Mouse (Mus musculus): ENCODE results near the gene 4930568D16Rik. TPM values are rescaled to one million over a fixed set of nuclear protein-coding genes. Genes with fewer than 3 reads are reported as not detected.

The 4930568D16Rik gene
- polyA plus RNA-seq, 1 experiment from 2014 or later: not detected

DNA sequence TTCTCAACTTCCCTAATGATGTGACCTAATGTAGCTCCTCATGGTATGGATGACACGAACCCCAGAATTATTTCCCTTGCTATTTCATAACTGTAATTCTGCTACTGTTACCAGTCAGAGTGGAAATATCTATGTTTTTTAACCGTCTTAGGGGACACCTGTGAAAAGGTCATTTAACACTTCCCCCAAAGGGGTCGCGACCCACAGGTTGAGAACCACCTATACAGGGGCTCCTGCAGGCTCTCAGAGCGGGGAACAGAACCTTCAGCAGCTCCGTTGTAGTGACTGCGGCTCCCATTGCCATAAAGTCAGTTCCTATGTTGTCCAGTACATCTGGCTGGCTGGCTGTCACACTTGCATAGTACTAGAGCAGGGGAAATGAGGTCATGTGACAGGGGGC, 33.2 kb upstream of the 4930568D16Rik start:
- Histone ChIP-seq H3K9ac (no peak overlapping the region), H3K4me1 (peaks cover 14% of the 10 kb centered on the region; the same call in 1 of the 2 replicates), H3K36me3 (peaks cover 6% of the 10 kb centered on the region; the same call in 1 of the 2 replicates), H3K27ac (no peak overlapping the region), H3K4me2 (no peak overlapping the region), H3K9me3 (no peaks in the 10 kb centered on the region), H3K4me3 (no peak overlapping the region), H3K27me3 (no peaks in the 10 kb centered on the region)
- 84% methylated on average over 7 of the region's 7 CpGs for WGBS
- ATAC-seq (ENCODE audit: insufficient number of reproducible peaks, insufficient read depth, low FRiP score, low TSS enrichment, low read depth): no peak

DNA sequence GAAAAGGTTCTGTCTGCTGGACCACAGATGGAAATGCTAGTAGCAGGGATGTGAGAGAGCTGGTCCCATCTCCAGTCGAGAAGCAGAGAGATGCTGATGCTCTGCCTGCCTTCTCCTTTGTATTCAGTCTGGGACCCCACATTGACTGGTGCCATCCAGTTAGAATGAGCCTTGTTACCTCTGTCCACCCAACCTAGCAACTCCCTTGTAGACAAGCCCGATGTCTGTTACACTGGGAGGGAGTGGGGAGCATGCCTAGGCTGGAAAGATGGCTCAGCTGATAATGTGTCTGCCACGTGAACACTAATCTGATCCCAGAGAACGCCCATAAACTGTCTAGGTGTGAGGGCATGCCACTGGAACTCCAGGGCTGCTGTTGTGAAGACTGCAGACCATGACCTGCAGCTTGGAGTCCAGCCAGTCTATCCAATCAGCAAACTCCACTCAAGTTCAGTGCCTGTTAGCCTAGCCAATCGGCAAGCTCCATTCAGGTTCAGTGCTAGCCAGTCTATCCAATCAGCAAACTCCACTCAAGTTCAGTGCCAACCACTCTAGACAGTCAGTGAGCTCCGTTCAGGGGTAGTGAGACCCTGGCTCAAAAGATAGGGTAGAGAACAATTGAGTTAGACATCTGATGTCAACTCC, 30.8 kb upstream of the 4930568D16Rik start:
- H3K9ac ChIP-seq: no peak overlapping the region
- ATAC-seq (ENCODE audit: insufficient number of reproducible peaks, insufficient read depth, low FRiP score, low TSS enrichment, low read depth): peak; percentile 43; the same call in 1 of the 2 replicates
- WGBS: 74% methylated on average over 6 of the region's 6 CpGs
- no peak overlapping the region for H3K4me3 ChIP-seq
- no peak overlapping the region for H3K4me2 ChIP-seq
- H3K27me3 ChIP-seq: no peaks in the 10 kb centered on the region
- no peaks in the 10 kb centered on the region for H3K9me3 ChIP-seq
- peaks cover 6% of the 10 kb centered on the region; the same call in 1 of the 2 replicates for H3K36me3 ChIP-seq
- H3K27ac ChIP-seq: no peak overlapping the region
- peaks cover 14% of the 10 kb centered on the region; the same call in 1 of the 2 replicates for H3K4me1 ChIP-seq

- no peak overlapping the region for H3K4me3 ChIP-seq
- peaks cover 6% of the 10 kb centered on the region; the same call in 1 of the 2 replicates for H3K36me3 ChIP-seq
- no peak overlapping the region for H3K4me2 ChIP-seq
- H3K9me3 ChIP-seq: no peaks in the 10 kb centered on the region
- no peaks in the 10 kb centered on the region for H3K27me3 ChIP-seq
- ATAC-seq (ENCODE audit: insufficient number of reproducible peaks, insufficient read depth, low FRiP score, low TSS enrichment, low read depth): no peak
- no peak overlapping the region for H3K27ac ChIP-seq
- WGBS: 52% methylated on average over 11 of the region's 11 CpGs
- no peak overlapping the region for H3K9ac ChIP-seq
- H3K4me1 ChIP-seq: peaks cover 14% of the 10 kb centered on the region; the same call in 1 of the 2 replicates
Measured at GRCm38 (mm10) chr2:35397590-35398173, 30.2 kb upstream of the 4930568D16Rik start.

GRCm38 (mm10) chr2:35397096-35397495, 29.6 kb upstream of the 4930568D16Rik start, which contains the start of gene 4930402F06Rik:
Gene 4930402F06Rik, minus strand, starts transcription at chr2:35397175.
- Histone ChIP-seq H3K4me1 (peaks cover 14% of the 10 kb centered on the region; the same call in 1 of the 2 replicates), H3K27me3 (no peaks in the 10 kb centered on the region), H3K9ac (no peak within 1 kb of the TSS), H3K27ac (no peak within 1 kb of the TSS; the same call in 1 of the 2 replicates), H3K4me3 (no peak within 1 kb of the TSS), H3K4me2 (no peak within 1 kb of the TSS), H3K36me3 (peaks cover 1% of the 10 kb centered on the region; the same call in 1 of the 2 replicates), H3K9me3 (no peaks in the 10 kb centered on the region)
- WGBS: 62% methylated on average over 5 of the region's 5 CpGs
- ATAC-seq (ENCODE audit: insufficient number of reproducible peaks, insufficient read depth, low FRiP score, low TSS enrichment, low read depth): no peak

DNA sequence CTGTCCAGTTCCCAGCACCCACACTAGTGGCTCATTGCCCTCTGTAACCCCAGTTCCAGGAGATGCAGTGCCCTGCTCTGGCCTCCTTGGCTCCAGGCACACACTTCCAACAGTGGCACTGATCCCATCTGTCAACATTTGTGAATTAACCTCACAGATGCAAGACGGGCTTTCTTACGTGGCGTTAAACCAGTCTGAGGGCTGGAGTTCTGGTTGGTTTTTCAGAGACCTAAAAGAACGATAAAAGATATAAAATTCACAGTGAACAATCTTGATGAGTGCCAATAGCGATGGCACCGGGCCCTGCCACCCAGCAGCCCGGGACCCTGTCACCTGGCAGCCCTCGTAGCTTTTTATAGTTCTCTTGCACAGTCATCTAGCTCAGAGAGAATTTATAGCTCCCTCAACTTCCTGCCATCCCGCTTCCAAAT, 17.9 kb upstream of the 4930568D16Rik start:
- WGBS: 82% methylated on average over 9 of the region's 9 CpGs
- no peaks in the 10 kb centered on the region for H3K4me1 ChIP-seq
- no peak overlapping the region for H3K4me2 ChIP-seq
- peaks cover 6% of the 10 kb centered on the region for H3K9me3 ChIP-seq
- no peak for ATAC-seq (ENCODE audit: insufficient number of reproducible peaks, insufficient read depth, low FRiP score, low TSS enrichment, low read depth)
- no peak overlapping the region for H3K9ac ChIP-seq
- H3K36me3 ChIP-seq: no peaks in the 10 kb centered on the region
- H3K27me3 ChIP-seq: no peaks in the 10 kb centered on the region
- H3K4me3 ChIP-seq: no peak overlapping the region
- no peak overlapping the region for H3K27ac ChIP-seq

DNA sequence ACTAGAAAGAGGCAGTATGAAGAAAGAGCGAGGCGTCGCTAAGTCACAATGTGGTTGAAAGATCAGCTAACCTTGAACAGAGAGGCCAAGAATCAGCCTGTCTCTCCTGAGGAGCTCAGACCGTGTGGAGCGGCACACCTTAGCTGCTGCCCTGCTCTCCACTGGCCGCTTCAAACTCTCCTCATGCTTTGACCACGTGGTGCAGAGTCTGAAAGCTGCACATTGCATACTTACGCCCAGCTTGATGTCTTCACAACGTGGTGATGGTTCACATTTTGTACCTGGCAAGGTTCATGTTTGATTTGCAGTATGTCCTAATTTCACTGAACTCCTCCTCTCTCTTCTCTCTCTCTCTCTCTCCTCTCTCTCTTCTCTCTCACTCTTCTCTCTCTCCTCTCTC, 11.8 kb upstream of the 4930568D16Rik start:
- Histone ChIP-seq H3K4me3 (no peak overlapping the region), H3K4me2 (no peak overlapping the region), H3K9ac (no peak overlapping the region), H3K4me1 (no peaks in the 10 kb centered on the region), H3K27ac (no peak overlapping the region), H3K27me3 (no peaks in the 10 kb centered on the region), H3K36me3 (no peaks in the 10 kb centered on the region), H3K9me3 (no peaks in the 10 kb centered on the region)
- WGBS: 66% methylated on average over 9 of the region's 9 CpGs
- no peak for ATAC-seq (ENCODE audit: insufficient number of reproducible peaks, insufficient read depth, low FRiP score, low TSS enrichment, low read depth)

- Histone ChIP-seq H3K9ac (no peak overlapping the region), H3K9me3 (no peaks in the 10 kb centered on the region), H3K27ac (no peak overlapping the region), H3K4me1 (no peaks in the 10 kb centered on the region), H3K36me3 (no peaks in the 10 kb centered on the region), H3K27me3 (no peaks in the 10 kb centered on the region), H3K4me3 (no peak overlapping the region), H3K4me2 (no peak overlapping the region)
- no peak for ATAC-seq (ENCODE audit: insufficient number of reproducible peaks, insufficient read depth, low FRiP score, low TSS enrichment, low read depth)
- WGBS: 58% methylated on average over 6 of the region's 6 CpGs
Measured at GRCm38 (mm10) chr2:35377600-35377999, 10.1 kb upstream of the 4930568D16Rik start.

- Histone ChIP-seq H3K27ac (no peak overlapping the region), H3K27me3 (no peaks in the 10 kb centered on the region), H3K9ac (no peak overlapping the region), H3K36me3 (no peaks in the 10 kb centered on the region), H3K4me3 (no peak overlapping the region), H3K4me1 (no peaks in the 10 kb centered on the region), H3K9me3 (no peaks in the 10 kb centered on the region), H3K4me2 (no peak overlapping the region)
- WGBS: 10% methylated on average over 3 of the region's 3 CpGs
- ATAC-seq (ENCODE audit: insufficient number of reproducible peaks, insufficient read depth, low FRiP score, low TSS enrichment, low read depth): no peak
Measured at GRCm38 (mm10) chr2:35373003-35373402, 5.5 kb upstream of the 4930568D16Rik start.

GRCm38 (mm10) chr2:35370686-35371085, 3.2 kb upstream of the 4930568D16Rik start:
- H3K36me3 ChIP-seq: no peaks in the 10 kb centered on the region
- H3K9ac ChIP-seq: no peak overlapping the region
- no peak overlapping the region for H3K4me2 ChIP-seq
- ATAC-seq (ENCODE audit: insufficient number of reproducible peaks, insufficient read depth, low FRiP score, low TSS enrichment, low read depth): no peak
- no peaks in the 10 kb centered on the region for H3K9me3 ChIP-seq
- H3K27ac ChIP-seq: no peak overlapping the region
- no peaks in the 10 kb centered on the region for H3K4me1 ChIP-seq
- no peak overlapping the region for H3K4me3 ChIP-seq
- H3K27me3 ChIP-seq: no peaks in the 10 kb centered on the region

DNA sequence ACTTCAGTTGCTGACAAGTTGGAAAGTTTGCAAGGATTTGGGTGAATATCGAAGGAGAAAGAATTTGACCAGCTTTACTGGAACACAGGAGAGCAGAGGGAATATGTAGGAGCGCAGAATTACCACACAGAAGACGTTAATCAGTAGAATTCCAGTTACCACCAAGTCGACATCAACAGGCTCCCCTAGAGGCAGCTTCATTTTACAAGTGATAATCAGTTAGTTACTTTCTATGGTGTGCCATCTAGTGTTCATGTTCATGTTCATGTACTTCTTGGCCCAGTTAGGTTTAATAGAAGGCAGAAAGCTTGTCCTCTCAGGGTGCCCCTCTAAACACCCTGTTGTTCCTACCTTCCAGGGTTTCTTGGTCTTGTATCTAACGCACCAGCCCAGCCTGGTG, 18.3 kb downstream of the 4930568D16Rik start:
- no peak for ATAC-seq (ENCODE audit: insufficient number of reproducible peaks, insufficient read depth, low FRiP score, low TSS enrichment, low read depth)
- no peaks in the 10 kb centered on the region for H3K4me1 ChIP-seq
- 54% methylated on average over 5 of the region's 5 CpGs for WGBS
- no peak overlapping the region for H3K4me2 ChIP-seq
- no peak overlapping the region for H3K4me3 ChIP-seq
- no peaks in the 10 kb centered on the region for H3K27me3 ChIP-seq
- H3K9ac ChIP-seq: no peak overlapping the region
- no peaks in the 10 kb centered on the region for H3K9me3 ChIP-seq
- H3K36me3 ChIP-seq: no peaks in the 10 kb centered on the region
- no peak overlapping the region for H3K27ac ChIP-seq

GRCm38 (mm10) chr2:35345984-35346383, 21.5 kb downstream of the 4930568D16Rik start:
- no peak for ATAC-seq (ENCODE audit: insufficient number of reproducible peaks, insufficient read depth, low FRiP score, low TSS enrichment, low read depth)
- Histone ChIP-seq H3K9me3 (no peaks in the 10 kb centered on the region), H3K4me2 (no peak overlapping the region), H3K27me3 (no peaks in the 10 kb centered on the region), H3K4me3 (no peak overlapping the region), H3K9ac (no peak overlapping the region), H3K4me1 (no peaks in the 10 kb centered on the region), H3K27ac (no peak overlapping the region), H3K36me3 (no peaks in the 10 kb centered on the region)
- WGBS: 81% methylated on average over 2 of the region's 2 CpGs

- H3K9ac ChIP-seq: no peak overlapping the region
- no peak overlapping the region for H3K27ac ChIP-seq
- H3K9me3 ChIP-seq: no peaks in the 10 kb centered on the region
- H3K4me2 ChIP-seq: no peak overlapping the region
- H3K36me3 ChIP-seq: no peaks in the 10 kb centered on the region
- WGBS: 70% methylated on average over 3 of the region's 3 CpGs
- no peaks in the 10 kb centered on the region for H3K27me3 ChIP-seq
- peaks cover under 1% of the 10 kb centered on the region; the same call in 1 of the 2 replicates for H3K4me1 ChIP-seq
- ATAC-seq (ENCODE audit: insufficient number of reproducible peaks, insufficient read depth, low FRiP score, low TSS enrichment, low read depth): no peak
- H3K4me3 ChIP-seq: no peak overlapping the region
Measured at GRCm38 (mm10) chr2:35342605-35343004, 24.9 kb downstream of the 4930568D16Rik start.

Data from embryonic facial prominence, embryonic 13.5 days (tissue).